Mouse (Mus musculus): ENCODE data around the gene Prodh2. TPM values are rescaled to one million over a fixed set of nuclear protein-coding genes. Genes with fewer than 3 reads are reported as not detected.

Prodh2 gene
- total and polyA plus RNA-seq, 2 experiments from 2014 or later = not detected

GRCm38 (mm10) chr7:30540572-30540971 is 47.1 kb downstream of the Prodh2 start:
- Histone ChIP-seq H3K9ac (replicated peaks; ENCODE audit: low read length, poor library complexity, severe bottlenecking) (0 out of 2 replicates have a peak overlapping the region, but pooled peaks have one; percentile 13), H3K9me3 (ENCODE audit: low read length) (no peaks in the 10 kb centered on the region), H3K36me3 (ENCODE audit: insufficient read depth, low read length) (peaks cover 12% of the 10 kb centered on the region; the same call in 1 of the 2 replicates), H3K27ac (ENCODE audit: low read depth, low read length) (no peak overlapping the region), H3K27me3 (ENCODE audit: insufficient read depth, low read length) (no peaks in the 10 kb centered on the region), H3K4me3 (ENCODE audit: low read depth, low read length) (no peak overlapping the region), H3K4me1 (ENCODE audit: insufficient read depth, low read length) (no peaks in the 10 kb centered on the region), H3K4me2 (ENCODE audit: low read depth, low read length, poor library complexity, severe bottlenecking) (no peak overlapping the region)
- no peak for TF ChIP-seq CTCF (IDR thresholded peaks at IDR 0.05)
- WGBS = 94% methylated on average over 7 of the region's 7 CpGs
- ATAC-seq (ENCODE audit: low FRiP score) (no peak), DNase-seq (ENCODE audit: low spot score) (no peak)

DNA sequence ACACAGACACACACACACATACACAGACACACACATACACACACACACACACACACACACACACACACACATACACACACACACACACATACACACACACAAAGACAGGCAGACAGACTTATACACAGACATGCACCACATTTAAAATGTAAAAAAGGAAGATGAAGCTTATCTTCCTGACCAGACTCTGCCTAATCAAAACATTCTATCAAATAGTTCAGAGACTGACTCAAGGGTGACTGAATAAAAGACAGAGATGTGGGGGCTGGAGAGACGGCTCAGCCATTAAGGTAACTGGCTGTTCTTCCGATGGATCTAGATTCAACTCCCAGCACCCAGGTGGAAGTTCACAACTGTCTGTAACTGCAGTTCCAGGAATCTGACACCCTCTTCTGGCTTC is 50.9 kb downstream of the Prodh2 start:
- Histone ChIP-seq H3K4me2 (ENCODE audit: low read depth, low read length, poor library complexity, severe bottlenecking) (no peak overlapping the region), H3K27me3 (ENCODE audit: insufficient read depth, low read length) (no peaks in the 10 kb centered on the region), H3K9me3 (ENCODE audit: low read length) (no peaks in the 10 kb centered on the region), H3K27ac (ENCODE audit: low read depth, low read length) (no peak overlapping the region), H3K4me3 (ENCODE audit: low read depth, low read length) (no peak overlapping the region), H3K36me3 (ENCODE audit: insufficient read depth, low read length) (peaks cover 14% of the 10 kb centered on the region), H3K4me1 (ENCODE audit: insufficient read depth, low read length) (no peaks in the 10 kb centered on the region), H3K9ac (replicated peaks; ENCODE audit: low read length, poor library complexity, severe bottlenecking) (no peak overlapping the region)
- TF ChIP-seq CTCF (IDR thresholded peaks at IDR 0.05) = no peak
- ATAC-seq (ENCODE audit: low FRiP score) (no peak), DNase-seq (ENCODE audit: low spot score) (no peak)
- 89% methylated on average over 2 of the region's 2 CpGs for WGBS

DNA sequence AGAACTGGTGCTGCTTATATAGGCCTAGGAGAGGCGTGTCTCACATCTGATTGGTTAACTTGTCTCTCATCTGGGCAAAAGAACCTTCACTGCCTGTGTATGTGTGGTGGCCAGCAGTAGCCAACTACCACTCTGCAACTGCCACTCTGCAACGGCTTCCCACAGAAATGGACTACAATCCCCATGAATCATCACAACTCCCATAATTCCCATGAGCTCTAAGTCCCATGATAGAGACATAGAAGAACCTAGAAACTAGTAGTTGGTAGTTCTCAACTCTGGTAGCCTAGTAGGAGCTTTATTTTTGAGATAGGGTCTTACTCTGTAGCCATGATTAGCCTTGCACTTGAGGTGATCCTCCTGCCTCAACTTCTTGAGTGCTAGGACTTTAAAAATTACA is 56.5 kb downstream of the Prodh2 start:
- Histone ChIP-seq H3K36me3 (ENCODE audit: insufficient read depth, low read length) (peaks cover 10% of the 10 kb centered on the region), H3K9ac (replicated peaks; ENCODE audit: low read length, poor library complexity, severe bottlenecking) (no peak overlapping the region), H3K4me1 (ENCODE audit: insufficient read depth, low read length) (peaks cover 9% of the 10 kb centered on the region; the same call in 1 of the 2 replicates), H3K4me3 (ENCODE audit: low read depth, low read length) (no peak overlapping the region), H3K27ac (ENCODE audit: low read depth, low read length) (no peak overlapping the region), H3K9me3 (ENCODE audit: low read length) (no peaks in the 10 kb centered on the region), H3K4me2 (ENCODE audit: low read depth, low read length, poor library complexity, severe bottlenecking) (no peak overlapping the region), H3K27me3 (ENCODE audit: insufficient read depth, low read length) (no peaks in the 10 kb centered on the region)
- ATAC-seq (ENCODE audit: low FRiP score) (no peak), DNase-seq (ENCODE audit: low spot score) (no peak)
- 93% methylated on average over 2 of the region's 2 CpGs for WGBS
- TF ChIP-seq CTCF (IDR thresholded peaks at IDR 0.05) = no peak

DNA sequence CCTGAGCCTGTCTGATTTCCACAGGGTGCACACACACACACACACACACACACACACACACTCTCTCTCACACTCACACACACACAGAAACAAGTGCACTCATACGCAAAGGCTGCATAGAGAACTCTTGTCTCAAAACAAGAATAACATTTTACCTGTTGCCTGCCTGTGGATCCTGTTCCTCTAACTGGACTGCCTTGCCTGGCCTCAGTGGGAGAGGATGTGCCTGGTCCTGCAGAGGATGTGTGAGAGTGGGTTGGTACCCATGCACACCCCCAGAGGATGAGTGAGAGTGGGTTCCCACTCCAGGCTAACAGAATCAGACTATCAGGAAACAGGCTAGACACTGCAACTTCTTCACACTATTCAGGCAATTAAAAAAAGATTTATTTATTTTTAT is 57.2 kb downstream of the Prodh2 start:
- no peak overlapping the region for H3K9ac ChIP-seq (replicated peaks; ENCODE audit: low read length, poor library complexity, severe bottlenecking)
- no peak for DNase-seq (ENCODE audit: low spot score)

GRCm38 (mm10) chr7:30551445-30552101 is 58.2 kb downstream of the Prodh2 start:
- TF ChIP-seq CTCF (IDR thresholded peaks at IDR 0.05) = peak; percentile 72
- H3K27me3 ChIP-seq (ENCODE audit: insufficient read depth, low read length) = no peaks in the 10 kb centered on the region
- DNase-seq (ENCODE audit: low spot score) = peak; percentile 86
- peak overlapping the region; percentile 76 for H3K4me2 ChIP-seq (ENCODE audit: low read depth, low read length, poor library complexity, severe bottlenecking)
- ATAC-seq (ENCODE audit: low FRiP score) = peak; percentile 75
- 2% methylated on average over 10 of the region's 10 CpGs for WGBS
- H3K4me3 ChIP-seq (ENCODE audit: low read depth, low read length) = peak overlapping the region; percentile 57
- peak overlapping the region; percentile 89 for H3K27ac ChIP-seq (ENCODE audit: low read depth, low read length)
- H3K9ac ChIP-seq (replicated peaks; ENCODE audit: low read length, poor library complexity, severe bottlenecking) = peak overlapping the region; percentile 54
- H3K36me3 ChIP-seq (ENCODE audit: insufficient read depth, low read length) = peaks cover 19% of the 10 kb centered on the region
- H3K9me3 ChIP-seq (ENCODE audit: low read length) = no peaks in the 10 kb centered on the region
- H3K4me1 ChIP-seq (ENCODE audit: insufficient read depth, low read length) = peaks cover 9% of the 10 kb centered on the region; the same call in 1 of the 2 replicates

More for the DNA sequence above, 57.2 kb downstream of the Prodh2 start:
- no peak for ATAC-seq (ENCODE audit: low FRiP score)
- H3K4me3 ChIP-seq (ENCODE audit: low read depth, low read length) = no peak overlapping the region
- H3K36me3 ChIP-seq (ENCODE audit: insufficient read depth, low read length) = peaks cover 17% of the 10 kb centered on the region
- WGBS = 95% methylated on average over 1 of the region's 1 CpGs
- peaks cover 9% of the 10 kb centered on the region; the same call in 1 of the 2 replicates for H3K4me1 ChIP-seq (ENCODE audit: insufficient read depth, low read length)
- H3K4me2 ChIP-seq (ENCODE audit: low read depth, low read length, poor library complexity, severe bottlenecking) = no peak overlapping the region
- no peaks in the 10 kb centered on the region for H3K9me3 ChIP-seq (ENCODE audit: low read length)
- H3K27me3 ChIP-seq (ENCODE audit: insufficient read depth, low read length) = no peaks in the 10 kb centered on the region
- TF ChIP-seq CTCF (IDR thresholded peaks at IDR 0.05) = no peak
- H3K27ac ChIP-seq (ENCODE audit: low read depth, low read length) = no peak overlapping the region
